Mouse (Mus musculus): ENCODE measurements at regions not wholly inside any gene's neighbourhood (a gene's known extent, or its start where the extent isn't known, plus 50 kb on each side); places are given as distances from the start of the nearest gene placed in this dataset.

DNA sequence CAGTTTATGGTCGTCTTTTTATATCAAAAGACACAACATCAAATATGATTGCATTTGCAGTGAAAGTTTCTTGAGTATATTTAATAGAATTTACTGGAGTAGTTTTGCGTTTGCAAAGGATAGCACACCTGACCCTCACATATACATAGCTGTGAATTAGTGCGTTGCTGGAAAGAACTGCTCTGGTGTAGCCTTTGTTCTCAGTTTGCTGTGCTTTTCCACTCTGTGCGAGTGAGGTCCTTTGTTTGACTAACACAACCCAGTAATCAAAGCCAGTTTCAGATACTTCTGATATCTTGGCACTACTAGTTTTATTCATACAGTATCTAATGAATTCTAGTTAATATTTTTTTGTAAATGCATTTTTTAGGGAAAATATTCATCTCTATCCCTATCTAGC lies 84.7 kb downstream of the Trim52 start:
- no peak for DNase-seq

DNA sequence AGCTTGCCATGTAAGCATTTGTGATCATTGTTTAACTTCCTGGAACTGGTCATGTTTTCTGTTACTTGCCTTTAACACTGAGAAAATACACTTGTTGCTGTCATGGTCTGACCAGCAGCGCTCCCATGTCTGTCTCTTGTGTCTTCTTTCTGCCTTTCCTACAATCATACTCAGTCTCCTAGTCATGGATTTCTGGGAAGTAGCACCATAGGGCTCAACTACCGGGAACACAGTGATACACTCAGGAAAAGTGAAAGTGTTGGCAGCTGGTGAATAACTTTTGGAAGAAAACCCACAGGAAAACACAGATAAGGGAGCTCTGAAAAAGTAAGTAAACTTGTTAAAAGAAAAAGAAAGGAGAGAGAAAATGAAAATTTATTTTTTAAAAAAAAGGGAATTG lies 87.6 kb downstream of the Trim52 start:
- DNase-seq, result no peak

DNA sequence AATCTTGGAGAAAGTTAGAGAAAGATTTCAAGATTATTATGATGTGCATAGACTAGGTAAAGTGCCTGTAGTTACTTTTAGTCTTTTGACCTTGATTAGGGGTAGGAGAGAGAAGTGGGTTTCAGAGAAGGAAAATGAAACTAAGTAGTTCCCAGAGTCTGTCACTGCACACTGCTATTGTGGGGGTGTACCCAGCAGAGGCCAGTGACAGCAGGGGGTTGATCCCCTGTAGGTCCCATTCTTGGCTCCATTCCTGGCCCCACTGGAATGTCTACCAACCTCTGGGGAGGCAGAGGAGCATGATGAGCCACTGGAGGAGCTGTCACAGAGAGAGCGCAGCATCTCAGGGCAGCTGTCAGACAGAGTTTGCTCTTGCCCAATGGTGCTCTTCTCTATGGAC lies 88.1 kb downstream of the Trim52 start:
- no peak for DNase-seq

DNA sequence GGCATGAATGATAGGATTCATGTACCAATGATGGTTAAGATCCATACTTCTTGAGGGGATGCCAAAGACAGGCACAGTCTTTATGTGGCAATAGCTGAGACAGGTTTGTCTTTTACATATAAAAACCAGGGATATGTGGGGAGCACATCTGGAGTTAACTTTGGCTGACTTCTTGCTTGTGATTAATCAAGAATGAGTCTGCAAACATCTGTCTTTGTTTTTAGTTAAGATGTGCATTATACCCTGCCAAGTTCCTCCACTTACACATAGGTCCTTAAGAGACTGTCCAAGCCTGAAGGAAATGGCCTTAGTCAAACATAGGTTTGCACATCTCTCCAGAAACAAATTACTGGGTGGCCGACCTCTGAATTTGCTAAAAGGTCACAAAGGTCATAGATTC lies 91.8 kb downstream of the Trim52 start:
- DNase-seq, result no peak

DNA sequence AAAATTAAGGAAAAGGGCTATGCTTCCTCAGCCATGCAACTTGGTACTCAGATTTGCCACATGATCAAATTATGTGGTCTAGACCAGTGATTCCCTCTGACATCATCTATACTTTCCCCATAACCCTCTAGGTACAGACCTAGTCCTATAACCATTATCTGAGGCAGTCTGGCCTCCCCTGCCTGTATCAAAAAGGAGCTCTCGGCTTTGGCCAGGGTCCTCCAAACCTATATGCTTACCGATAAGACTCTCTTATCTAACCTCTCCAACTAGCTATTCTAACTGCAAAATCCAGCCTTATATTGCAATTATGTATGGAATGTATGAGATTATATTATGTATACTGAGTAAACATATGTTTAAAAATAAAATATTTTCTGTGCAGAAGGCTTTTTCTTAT lies 93.1 kb downstream of the Trim52 start:
- no peak for DNase-seq

DNA sequence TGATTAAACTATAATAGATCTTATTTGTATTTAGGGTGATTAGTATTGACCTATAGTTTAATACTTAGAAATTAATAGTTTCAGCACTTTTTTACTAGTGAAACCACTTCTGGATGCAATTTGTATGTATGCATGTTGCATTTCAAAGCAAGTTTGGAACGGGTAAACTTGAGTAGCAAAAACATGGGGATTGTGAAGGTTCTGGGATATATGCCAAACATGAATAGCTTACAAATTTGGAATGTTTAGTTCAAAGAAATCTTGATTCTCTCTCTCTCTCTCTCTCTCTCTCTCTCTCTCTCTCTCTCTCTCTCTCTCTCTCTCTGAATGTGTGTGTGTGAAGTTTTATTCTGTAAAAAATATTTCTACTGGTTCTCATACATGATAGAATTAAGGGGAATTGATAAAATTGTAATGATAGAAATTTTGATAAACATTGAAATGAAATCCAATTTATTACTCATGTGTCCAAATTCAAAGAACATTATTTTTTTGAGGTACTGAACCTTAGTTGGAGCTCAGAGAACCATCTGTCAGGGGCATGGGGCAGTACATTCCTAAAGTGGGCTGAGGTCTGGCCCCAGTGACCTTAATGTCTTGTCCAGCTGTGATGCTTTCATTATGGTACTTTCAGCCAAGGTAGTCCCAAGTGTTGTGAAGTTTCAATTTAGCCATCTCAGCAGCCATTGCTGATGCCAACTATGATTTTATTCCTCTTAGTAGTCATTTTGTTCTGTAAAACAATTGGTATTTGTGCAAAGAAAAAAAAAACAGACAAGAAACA lies 93.7 kb downstream of the Trim52 start:
- DNase-seq, result no peak

DNA sequence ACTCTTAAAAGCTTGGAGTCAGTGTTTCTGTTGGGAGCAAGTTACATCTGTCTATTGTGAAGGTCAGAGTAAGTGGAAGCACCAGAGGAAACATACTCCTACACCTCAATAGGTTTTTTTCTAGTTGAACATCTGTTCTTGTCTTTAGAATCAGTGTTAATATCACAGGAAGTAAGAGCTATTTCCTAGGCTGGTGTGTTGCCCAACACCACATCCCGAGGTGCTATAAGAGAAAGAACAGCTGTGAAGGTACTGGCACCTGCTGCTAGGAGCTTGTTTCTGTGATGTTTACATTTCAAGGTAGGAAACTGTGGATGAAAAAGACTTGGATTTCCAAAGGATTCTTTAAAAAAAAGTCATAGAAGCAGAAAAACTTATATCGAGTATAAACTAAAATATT lies 105.1 kb downstream of the Trim52 start:
- DNase-seq, result no peak

DNA sequence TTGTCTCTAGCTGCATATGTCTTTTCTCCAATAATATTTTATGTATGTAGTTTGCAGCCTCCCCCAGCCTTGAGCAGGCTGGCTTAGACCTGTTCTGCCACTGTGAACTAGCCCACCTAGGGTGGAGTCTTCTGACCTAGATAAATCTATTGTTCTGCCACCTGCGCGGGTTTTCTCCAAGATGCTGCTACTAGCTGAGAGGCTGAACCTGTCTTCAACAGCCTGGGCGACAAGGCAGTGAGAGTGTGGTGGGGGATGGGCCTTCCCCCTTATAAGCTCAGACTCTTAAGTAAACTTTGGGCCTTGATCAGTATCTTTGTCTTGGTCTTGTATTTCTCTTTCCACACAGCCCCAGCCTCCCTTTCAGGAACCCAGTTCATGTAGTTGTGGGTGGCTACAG lies 111.7 kb downstream of the Trim52 start:
- no peak for DNase-seq

DNA sequence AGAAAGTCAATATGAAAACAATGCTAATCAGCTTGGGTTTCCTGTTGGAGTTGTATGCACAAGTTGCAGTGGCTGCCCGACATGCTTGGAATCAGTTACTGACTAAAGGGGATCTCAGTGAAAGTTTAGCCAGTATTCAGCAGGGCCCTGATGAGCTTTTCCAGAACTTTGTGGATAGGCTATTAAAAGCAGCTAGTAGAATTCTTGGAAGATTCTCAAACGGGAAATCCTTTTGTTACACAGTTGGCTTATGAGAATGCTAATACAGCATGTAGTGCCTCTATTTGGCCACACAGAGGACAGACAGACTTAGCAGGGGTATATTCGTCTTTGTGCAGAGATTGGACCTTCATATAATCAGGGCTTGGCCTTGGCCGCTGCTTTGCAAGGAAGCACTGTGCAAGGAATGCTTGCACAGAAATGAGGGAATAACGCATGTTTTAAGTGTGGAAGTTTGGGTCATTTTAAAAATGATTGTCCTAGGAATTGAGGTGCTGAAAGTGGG lies 113.3 kb downstream of the Trim52 start:
- no peak for DNase-seq

DNA sequence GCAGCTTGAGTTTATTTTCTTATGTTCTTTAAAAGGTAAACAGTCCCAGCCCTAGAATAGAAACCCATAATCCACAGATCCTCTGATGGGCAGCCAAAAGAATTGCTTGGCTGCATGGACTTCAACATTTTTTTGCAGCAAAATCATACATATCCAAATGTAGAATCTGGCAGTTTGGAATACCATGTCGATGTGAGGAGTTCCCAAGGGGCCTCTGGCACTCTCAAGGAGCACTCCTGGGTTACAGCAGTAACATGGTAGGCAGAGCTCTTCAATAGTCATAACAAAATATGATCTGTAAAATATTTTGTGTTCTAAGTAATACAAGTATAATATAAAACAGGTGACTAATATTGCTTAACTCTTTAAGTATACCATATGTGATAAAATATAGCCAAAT lies 119.4 kb downstream of the Trim52 start:
- no peak for DNase-seq

DNA sequence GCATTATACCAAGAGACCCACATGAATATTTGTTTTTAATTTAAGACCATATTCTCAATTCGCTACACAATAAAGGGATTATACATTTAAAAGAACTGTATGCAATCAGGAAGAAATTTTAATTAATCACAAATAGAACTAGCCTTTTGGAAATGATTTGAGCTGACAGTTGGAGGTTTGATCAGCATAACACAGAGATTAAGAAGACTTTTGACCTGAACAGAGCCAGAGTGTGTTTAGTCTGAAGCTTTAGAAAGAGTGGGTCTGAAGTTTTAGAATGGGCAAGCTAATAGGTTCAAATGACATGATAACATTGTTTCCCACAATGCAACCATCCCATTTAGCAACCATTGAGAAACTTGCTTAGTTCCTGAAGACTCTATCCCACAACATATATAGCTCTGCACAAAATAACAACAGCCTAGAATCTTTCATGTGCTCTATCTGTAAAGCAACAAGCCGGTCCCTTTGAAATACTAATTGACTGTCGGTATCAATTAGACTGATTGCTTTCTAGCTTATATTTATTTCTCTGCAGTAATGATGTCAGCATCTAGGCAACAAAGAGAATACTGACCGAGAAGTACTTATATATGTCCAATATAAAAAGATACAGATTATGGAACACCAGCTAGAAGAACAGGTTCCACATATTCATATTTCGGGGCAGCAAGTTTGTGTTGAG lies 135.9 kb downstream of the Trim52 start:
- no peak for DNase-seq

DNA sequence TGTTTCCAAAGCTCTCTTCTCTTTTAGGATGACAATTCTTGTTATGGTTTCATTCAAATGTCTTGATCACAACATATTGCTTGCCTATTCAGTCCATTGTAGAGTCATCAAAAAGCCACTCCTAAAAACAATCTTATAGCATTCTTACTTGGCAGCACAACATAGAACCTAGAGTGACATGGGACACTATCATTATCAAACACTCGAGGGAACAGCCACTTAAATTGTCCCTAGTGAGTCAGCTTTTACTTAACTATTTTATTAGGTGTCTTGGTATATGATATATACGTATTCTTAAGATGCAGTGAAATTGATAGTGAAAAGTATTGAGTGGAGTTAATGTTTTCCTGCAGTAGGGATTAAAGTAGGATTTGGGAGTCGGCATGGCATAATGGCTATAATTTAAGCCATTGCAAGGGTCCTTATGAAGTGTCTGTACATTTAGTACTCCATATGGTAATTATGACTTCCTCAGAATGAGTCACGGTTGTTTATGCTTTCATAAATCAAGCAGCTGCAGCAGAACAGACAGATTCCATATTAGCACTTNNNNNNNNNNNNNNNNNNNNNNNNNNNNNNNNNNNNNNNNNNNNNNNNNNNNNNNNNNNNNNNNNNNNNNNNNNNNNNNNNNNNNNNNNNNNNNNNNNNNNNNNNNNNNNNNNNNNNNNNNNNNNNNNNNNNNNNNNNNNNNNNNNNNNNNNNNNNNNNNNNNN lies 153.6 kb downstream of the Trim52 start:
- DNase-seq, result no peak

DNA sequence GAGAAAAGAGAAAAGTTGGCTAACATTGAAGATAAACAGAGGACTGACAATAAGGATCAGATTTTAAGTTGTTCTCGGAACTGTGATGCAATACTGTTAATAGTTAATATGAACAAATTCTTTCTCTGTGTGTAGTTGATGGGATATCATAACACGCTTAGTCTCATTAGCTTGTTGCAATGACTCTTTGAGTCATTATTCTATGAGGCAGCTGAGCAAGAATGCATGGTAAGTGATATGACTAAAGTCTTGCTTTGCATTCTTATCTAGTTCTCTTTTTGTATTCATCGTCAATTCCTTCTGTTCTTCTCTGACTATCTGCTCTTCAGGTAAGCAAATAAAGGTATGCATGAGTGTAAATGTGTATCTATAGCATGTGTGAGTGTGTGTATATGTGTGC lies 159.3 kb downstream of the Trim52 start:
- DNase-seq, result no peak

DNA sequence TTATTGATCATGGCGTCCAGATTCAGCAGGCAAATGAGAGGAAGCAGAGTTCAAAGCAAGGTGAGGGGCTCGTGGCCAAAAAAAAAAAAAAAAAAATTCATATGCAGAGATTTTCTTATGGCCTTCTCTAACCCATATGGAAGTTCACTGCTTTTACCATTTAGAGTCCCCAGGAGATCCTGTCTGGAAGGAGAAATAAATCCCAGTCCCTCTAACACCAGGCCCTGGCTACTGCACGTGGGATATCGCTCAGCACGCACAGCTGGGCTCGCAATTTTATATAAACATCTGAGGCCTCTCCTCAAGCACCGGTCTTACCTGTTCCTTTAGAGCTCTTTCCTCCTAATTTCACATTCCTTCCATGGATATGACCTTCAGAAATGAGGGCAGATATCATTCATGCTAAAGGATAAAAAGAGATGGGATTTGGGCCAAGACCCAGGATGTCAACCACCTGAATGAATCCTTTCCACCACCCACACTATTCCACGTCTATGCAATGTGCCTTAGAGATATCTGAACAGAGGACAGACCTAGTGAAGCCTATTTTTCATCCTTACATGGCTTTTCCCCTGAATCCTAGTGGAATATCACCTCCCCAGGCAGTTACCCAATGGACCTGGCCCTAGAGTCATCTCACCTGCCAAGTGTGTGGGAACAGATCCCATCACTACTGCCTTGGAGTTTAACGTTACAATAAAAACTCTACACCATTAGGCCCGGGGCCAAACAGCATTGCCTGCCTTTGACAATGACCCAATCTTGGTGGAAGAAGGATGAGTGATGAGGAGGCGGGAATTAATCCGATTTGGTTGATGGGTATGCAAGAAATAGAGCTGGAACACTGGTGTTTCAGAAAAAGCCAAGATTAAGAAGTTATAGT lies 161.9 kb downstream of the Trim52 start:
- DNase-seq, result no peak

DNA sequence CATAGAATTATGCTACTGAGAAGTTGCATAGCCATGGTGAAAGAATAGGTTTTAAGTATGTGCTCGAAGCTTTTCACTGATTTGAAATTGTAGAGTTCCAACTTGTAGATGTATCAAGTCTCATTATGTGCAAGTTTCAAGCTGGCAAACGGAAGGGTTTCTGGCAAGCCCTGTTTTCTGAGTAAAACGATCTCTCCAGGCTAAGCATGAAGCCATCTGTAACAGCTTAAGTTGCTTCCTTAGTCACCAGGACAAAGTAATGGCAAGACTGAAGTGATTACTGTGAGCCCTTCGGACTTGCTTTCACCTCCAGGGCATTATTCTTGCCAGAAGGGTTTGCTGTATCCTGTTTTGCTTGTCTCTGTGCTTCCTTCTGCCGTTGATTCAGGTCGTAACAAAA lies 163.7 kb downstream of the Trim52 start:
- no peak for DNase-seq

DNA sequence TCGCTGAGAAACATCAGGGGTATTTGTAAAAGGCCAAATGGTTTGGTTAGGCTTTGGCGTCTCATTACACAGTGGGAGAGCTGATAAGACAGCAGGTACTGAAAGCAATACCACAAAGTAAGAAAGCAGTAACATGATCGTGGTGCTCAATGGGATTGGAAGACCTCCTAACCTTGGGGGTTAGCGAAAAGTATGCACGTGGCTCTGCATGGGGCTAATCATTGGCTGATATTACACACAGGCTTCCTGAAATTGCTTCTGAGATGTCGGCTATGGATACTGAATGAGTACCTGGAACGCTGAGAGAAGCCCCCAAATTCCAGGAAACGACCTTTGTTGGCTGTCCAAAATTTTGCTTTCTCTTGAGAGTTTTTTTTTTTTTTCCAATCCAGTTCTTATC lies 207.6 kb downstream of the Trim52 start:
- no peak for DNase-seq

DNA sequence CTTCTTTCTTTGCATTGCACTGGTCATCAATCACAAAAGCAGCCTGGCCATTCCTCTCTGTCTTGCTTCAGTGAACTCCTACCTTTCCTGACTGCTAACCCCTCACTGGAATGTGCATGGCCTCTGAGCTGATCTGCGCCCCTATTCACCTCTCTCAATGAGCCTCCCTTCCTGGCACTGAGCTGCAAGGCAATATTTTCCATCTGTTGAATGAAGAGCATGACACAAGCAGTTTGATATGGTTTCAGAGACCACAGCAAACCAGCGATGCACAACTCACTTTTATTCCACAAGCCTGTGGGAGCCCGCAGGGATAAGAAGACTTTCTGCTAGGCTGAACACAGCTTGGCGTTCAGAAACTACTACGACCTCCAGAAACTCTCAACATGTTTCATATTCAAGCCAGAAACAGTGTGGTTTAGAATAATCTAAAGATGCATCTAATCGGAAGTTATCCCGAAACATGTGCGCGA lies 208.1 kb downstream of the Trim52 start:
- DNase-seq, result no peak

DNA sequence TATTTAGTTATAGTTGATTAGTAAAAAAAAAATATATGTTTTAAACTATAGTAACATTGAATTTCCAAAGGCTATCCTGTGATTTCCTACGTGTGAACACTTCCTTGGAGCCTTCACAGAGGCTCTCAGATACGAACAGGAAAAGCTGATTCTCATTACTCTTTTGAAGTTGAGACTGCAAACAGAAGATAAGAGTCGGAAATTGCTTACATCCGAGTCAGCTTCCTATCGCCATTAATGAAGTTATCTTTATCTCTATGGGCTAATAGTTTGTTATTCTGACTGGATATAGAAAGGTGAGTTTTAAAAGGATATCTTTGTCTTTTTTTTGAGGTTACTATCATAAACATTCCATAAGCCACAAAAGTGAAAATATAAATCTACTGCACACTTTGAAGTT lies 212.8 kb downstream of the Trim52 start:
- no peak for DNase-seq

DNA sequence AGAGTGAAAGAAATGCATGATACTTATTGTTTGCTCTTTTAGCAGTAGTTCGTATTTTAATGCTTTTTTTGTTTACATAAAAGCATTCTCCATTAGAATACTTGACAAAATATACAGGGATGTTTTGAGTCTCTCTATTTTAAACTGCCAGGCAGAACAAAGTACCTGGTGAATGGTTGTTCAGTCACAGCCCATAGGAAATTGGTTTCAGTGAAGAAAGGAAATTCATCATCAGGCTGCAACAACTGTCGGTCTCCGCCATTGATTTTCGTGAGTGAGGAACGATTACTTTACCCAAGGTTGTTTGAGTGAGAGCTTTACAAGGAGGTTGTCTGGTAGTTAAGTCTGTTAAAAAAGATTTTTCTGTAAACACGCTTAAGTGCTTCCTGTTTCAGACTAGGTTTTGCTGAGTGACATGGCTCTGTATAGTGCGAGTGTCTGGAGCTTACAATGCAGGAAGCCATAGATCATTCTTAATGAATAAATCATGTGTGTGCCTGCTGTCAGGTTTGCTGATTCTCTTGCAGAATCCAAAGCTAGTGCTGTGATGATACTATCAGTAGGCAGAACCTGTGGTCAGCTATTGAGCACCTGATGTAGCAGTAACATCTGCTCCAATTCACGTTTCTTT lies 221.8 kb downstream of the Trim52 start:
- no peak for DNase-seq

DNA sequence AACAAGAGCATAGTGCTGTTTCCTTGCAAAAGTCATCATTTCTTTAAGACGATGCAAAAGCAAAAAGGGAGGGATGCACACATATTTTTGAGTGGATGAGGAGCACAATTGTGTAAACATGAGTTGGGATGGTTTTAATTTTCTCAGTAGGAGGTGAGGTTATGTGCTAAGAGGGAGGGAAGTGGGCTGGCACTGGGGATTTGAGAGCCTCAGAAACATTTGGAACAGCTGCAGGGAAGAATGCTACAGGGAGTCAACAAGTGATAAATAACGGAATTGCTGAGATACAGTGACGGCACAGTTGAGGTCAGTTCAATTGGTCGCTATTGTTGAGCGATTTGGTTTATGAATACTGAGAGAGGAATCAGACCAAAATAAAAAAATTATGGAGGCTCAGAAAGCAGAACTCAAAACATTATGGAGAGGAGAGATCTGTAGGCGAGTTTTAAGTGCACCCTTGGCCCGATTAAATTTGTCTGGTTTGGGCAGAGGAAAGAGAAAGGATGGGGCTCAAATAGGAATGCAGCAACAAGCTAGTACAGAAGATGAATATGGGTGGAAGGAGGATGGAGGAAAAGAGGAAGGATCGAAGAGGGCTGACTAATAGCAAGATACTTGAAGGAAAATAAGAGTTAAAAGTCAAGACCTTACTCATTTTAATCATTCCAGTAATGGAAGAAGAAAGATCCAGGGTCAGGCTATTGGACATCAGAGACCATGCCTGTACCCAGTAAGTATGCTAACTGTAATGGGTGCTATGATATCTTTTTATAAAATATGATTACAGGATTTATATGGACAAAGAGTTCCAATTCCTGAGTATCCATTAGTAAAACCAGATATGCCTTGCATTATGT lies 259.0 kb downstream of the Trim52 start:
- DNase-seq, result no peak

DNA sequence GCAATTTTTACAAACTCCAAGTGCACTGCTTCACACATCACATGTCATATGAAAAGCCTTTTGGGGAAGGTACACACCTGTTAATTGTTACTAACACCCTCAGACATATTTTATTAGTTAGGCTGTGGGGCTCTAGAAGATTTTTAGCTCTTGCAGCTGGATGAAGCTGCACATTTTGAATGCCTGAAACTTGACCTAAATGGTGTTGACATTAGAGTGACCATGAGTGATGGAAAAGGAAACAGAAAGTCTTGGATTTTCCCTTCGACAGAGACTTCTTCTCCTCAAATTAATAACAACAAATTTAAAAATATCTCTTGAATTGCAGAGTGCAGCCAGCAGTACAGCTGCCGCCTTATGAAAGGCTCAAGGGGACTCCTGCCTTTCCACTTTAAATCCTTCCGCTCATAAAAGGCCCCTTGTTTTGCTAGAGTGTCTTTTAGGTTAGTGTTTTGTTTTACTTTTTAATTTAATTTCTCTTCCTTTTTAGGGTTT lies 259.7 kb downstream of the Trim52 start:
- DNase-seq, result no peak

Data from cerebellum, adult 11 months (tissue).